Mouse (Mus musculus): ENCODE measurements around the gene Mepe. TPM values are rescaled to one million over a fixed set of nuclear protein-coding genes. Genes with fewer than 3 reads are reported as not detected.

Gene Mepe
- polyA plus RNA-seq, 1 experiment from 2014 or later, result not detected

- ATAC-seq (ENCODE audit: low FRiP score, low read depth), result no peak
These were observed 33.5 kb downstream of the Mepe start for GRCm38 (mm10) chr5:104358592-104358991.

GRCm38 (mm10) chr5:104359257-104359656, 34.1 kb downstream of the Mepe start:
- Histone ChIP-seq H3K36me3 (no peaks in the 10 kb centered on the region), H3K4me2 (replicated peaks) (peak overlapping the region; percentile 16; the same call in 1 of the 2 replicates), H3K9ac (no peak overlapping the region), H3K27me3 (no peaks in the 10 kb centered on the region), H3K4me3 (no peak overlapping the region), H3K4me1 (peaks cover 14% of the 10 kb centered on the region; the same call in 1 of the 2 replicates), H3K27ac (no peak overlapping the region), H3K9me3 (no peaks in the 10 kb centered on the region)
- ATAC-seq (ENCODE audit: low FRiP score, low read depth), result peak; percentile 66
- WGBS, result 14% methylated on average over 6 of the region's 6 CpGs

More at GRCm38 (mm10) chr5:104358592-104358991, 33.5 kb downstream of the Mepe start:
- Histone ChIP-seq H3K9ac (no peak overlapping the region), H3K4me3 (no peak overlapping the region), H3K36me3 (no peaks in the 10 kb centered on the region), H3K9me3 (no peaks in the 10 kb centered on the region), H3K4me2 (replicated peaks) (peak overlapping the region; percentile 16; the same call in 1 of the 2 replicates), H3K4me1 (peaks cover 14% of the 10 kb centered on the region; the same call in 1 of the 2 replicates), H3K27me3 (no peaks in the 10 kb centered on the region), H3K27ac (no peak overlapping the region)
- 37% methylated on average over 7 of the region's 7 CpGs for WGBS

- WGBS, result 36% methylated on average over 5 of the region's 5 CpGs
- H3K4me1 ChIP-seq, result peaks cover 23% of the 10 kb centered on the region
- no peak overlapping the region for H3K4me2 ChIP-seq (replicated peaks)
- no peak for ATAC-seq (ENCODE audit: low FRiP score, low read depth)
- H3K4me3 ChIP-seq, result no peak overlapping the region
- no peak overlapping the region for H3K9ac ChIP-seq
- H3K27me3 ChIP-seq, result no peaks in the 10 kb centered on the region
- H3K9me3 ChIP-seq, result no peaks in the 10 kb centered on the region
- H3K36me3 ChIP-seq, result no peaks in the 10 kb centered on the region
- H3K27ac ChIP-seq, result no peak overlapping the region
These were observed 45.5 kb downstream of the Mepe start for GRCm38 (mm10) chr5:104370580-104370979.

- no peak overlapping the region for H3K9ac ChIP-seq
- H3K4me3 ChIP-seq, result no peak overlapping the region
- no peak for ATAC-seq (ENCODE audit: low FRiP score, low read depth)
- H3K4me2 ChIP-seq (replicated peaks), result no peak overlapping the region
- no peaks in the 10 kb centered on the region for H3K27me3 ChIP-seq
- 89% methylated on average over 4 of the region's 4 CpGs for WGBS
- H3K4me1 ChIP-seq, result peaks cover 23% of the 10 kb centered on the region
- no peaks in the 10 kb centered on the region for H3K9me3 ChIP-seq
- H3K27ac ChIP-seq, result no peak overlapping the region
- H3K36me3 ChIP-seq, result no peaks in the 10 kb centered on the region
These were observed 46.2 kb downstream of the Mepe start for GRCm38 (mm10) chr5:104371284-104371683.

- no peak overlapping the region for H3K4me3 ChIP-seq
- no peak overlapping the region for H3K4me2 ChIP-seq (replicated peaks)
- no peak overlapping the region for H3K9ac ChIP-seq
- H3K4me1 ChIP-seq, result peaks cover 23% of the 10 kb centered on the region
- H3K27ac ChIP-seq, result no peak overlapping the region
- 84% methylated on average over 4 of the region's 4 CpGs for WGBS
- H3K36me3 ChIP-seq, result no peaks in the 10 kb centered on the region
- H3K27me3 ChIP-seq, result no peaks in the 10 kb centered on the region
- 0 out of 2 replicates have a peak, but pooled peaks have one; percentile 11 for ATAC-seq (ENCODE audit: low FRiP score, low read depth)
- H3K9me3 ChIP-seq, result no peaks in the 10 kb centered on the region
These were observed 48.6 kb downstream of the Mepe start for GRCm38 (mm10) chr5:104373648-104374307.

GRCm38 (mm10) chr5:104374308-104374660, 49.2 kb downstream of the Mepe start:
- Histone ChIP-seq H3K27me3 (no peaks in the 10 kb centered on the region), H3K36me3 (no peaks in the 10 kb centered on the region), H3K9me3 (no peaks in the 10 kb centered on the region), H3K9ac (no peak overlapping the region), H3K4me1 (peaks cover 23% of the 10 kb centered on the region), H3K4me3 (no peak overlapping the region), H3K27ac (no peak overlapping the region), H3K4me2 (replicated peaks) (no peak overlapping the region)
- 43% methylated on average over 6 of the region's 6 CpGs for WGBS
- ATAC-seq (ENCODE audit: low FRiP score, low read depth), result no peak

- Histone ChIP-seq H3K9ac (no peak overlapping the region), H3K4me3 (no peak overlapping the region), H3K27ac (no peak overlapping the region), H3K4me2 (replicated peaks) (no peak overlapping the region), H3K27me3 (no peaks in the 10 kb centered on the region), H3K36me3 (no peaks in the 10 kb centered on the region), H3K9me3 (no peaks in the 10 kb centered on the region), H3K4me1 (peaks cover 23% of the 10 kb centered on the region)
- WGBS, result 10% methylated on average over 2 of the region's 2 CpGs
- peak; percentile 61 for ATAC-seq (ENCODE audit: low FRiP score, low read depth)
These were observed 50.0 kb downstream of the Mepe start for GRCm38 (mm10) chr5:104375132-104375531.

- H3K27ac ChIP-seq, result no peak overlapping the region
- peaks cover 20% of the 10 kb centered on the region for H3K4me1 ChIP-seq
- WGBS, result 81% methylated on average over 1 of the region's 1 CpGs
- no peak overlapping the region for H3K4me3 ChIP-seq
- no peak overlapping the region for H3K4me2 ChIP-seq (replicated peaks)
- no peak overlapping the region for H3K9ac ChIP-seq
- ATAC-seq (ENCODE audit: low FRiP score, low read depth), result no peak
- H3K27me3 ChIP-seq, result no peaks in the 10 kb centered on the region
- H3K36me3 ChIP-seq, result no peaks in the 10 kb centered on the region
- no peaks in the 10 kb centered on the region for H3K9me3 ChIP-seq
These were observed 51.8 kb downstream of the Mepe start for GRCm38 (mm10) chr5:104376890-104377289.

- Histone ChIP-seq H3K36me3 (no peaks in the 10 kb centered on the region), H3K4me2 (replicated peaks) (no peak overlapping the region), H3K9ac (no peak overlapping the region), H3K4me1 (no peaks in the 10 kb centered on the region), H3K9me3 (no peaks in the 10 kb centered on the region), H3K4me3 (no peak overlapping the region), H3K27me3 (no peaks in the 10 kb centered on the region), H3K27ac (no peak overlapping the region)
- ATAC-seq (ENCODE audit: low FRiP score, low read depth), result no peak
- WGBS, result 95% methylated on average over 1 of the region's 1 CpGs
These were observed 55.4 kb downstream of the Mepe start for GRCm38 (mm10) chr5:104380574-104380973.

GRCm38 (mm10) chr5:104381671-104382070, 56.5 kb downstream of the Mepe start:
- Histone ChIP-seq H3K4me2 (replicated peaks) (no peak overlapping the region), H3K9ac (no peak overlapping the region), H3K27me3 (no peaks in the 10 kb centered on the region), H3K36me3 (no peaks in the 10 kb centered on the region), H3K4me3 (no peak overlapping the region), H3K4me1 (no peaks in the 10 kb centered on the region), H3K9me3 (no peaks in the 10 kb centered on the region), H3K27ac (no peak overlapping the region)
- no peak for ATAC-seq (ENCODE audit: low FRiP score, low read depth)
- 84% methylated on average over 3 of the region's 7 CpGs for WGBS

GRCm38 (mm10) chr5:104384540-104384939, 59.4 kb downstream of the Mepe start:
- Histone ChIP-seq H3K36me3 (no peaks in the 10 kb centered on the region), H3K4me2 (replicated peaks) (no peak overlapping the region), H3K4me3 (no peak overlapping the region), H3K9me3 (no peaks in the 10 kb centered on the region), H3K9ac (no peak overlapping the region), H3K27ac (no peak overlapping the region), H3K4me1 (no peaks in the 10 kb centered on the region), H3K27me3 (no peaks in the 10 kb centered on the region)
- WGBS, result 92% methylated on average over 7 of the region's 7 CpGs
- ATAC-seq (ENCODE audit: low FRiP score, low read depth), result no peak

GRCm38 (mm10) chr5:104385521-104385920, 60.4 kb downstream of the Mepe start:
- Histone ChIP-seq H3K36me3 (no peaks in the 10 kb centered on the region), H3K4me2 (replicated peaks) (no peak overlapping the region), H3K9ac (no peak overlapping the region), H3K4me3 (no peak overlapping the region), H3K4me1 (no peaks in the 10 kb centered on the region), H3K27me3 (no peaks in the 10 kb centered on the region), H3K27ac (no peak overlapping the region), H3K9me3 (no peaks in the 10 kb centered on the region)
- ATAC-seq (ENCODE audit: low FRiP score, low read depth), result no peak
- WGBS, result 89% methylated on average over 16 of the region's 16 CpGs

- H3K27me3 ChIP-seq, result no peaks in the 10 kb centered on the region
- H3K4me1 ChIP-seq, result no peaks in the 10 kb centered on the region
- H3K9me3 ChIP-seq, result no peaks in the 10 kb centered on the region
- no peak for ATAC-seq (ENCODE audit: low FRiP score, low read depth)
- no peak overlapping the region for H3K27ac ChIP-seq
- H3K4me2 ChIP-seq (replicated peaks), result no peak overlapping the region
- H3K4me3 ChIP-seq, result no peak overlapping the region
- 70% methylated on average over 5 of the region's 5 CpGs for WGBS
- H3K9ac ChIP-seq, result no peak overlapping the region
- no peaks in the 10 kb centered on the region for H3K36me3 ChIP-seq
These were observed 61.8 kb downstream of the Mepe start for GRCm38 (mm10) chr5:104386908-104387307.
